Mouse (Mus musculus): Measurements from ENCODE around the gene Sema4d. TPM values are rescaled to one million over a fixed set of nuclear protein-coding genes. Genes with fewer than 3 reads are reported as not detected.

The Sema4d gene
- polyA plus RNA-seq, 1 experiment from 2014 or later = 18.6 TPM

DNA sequence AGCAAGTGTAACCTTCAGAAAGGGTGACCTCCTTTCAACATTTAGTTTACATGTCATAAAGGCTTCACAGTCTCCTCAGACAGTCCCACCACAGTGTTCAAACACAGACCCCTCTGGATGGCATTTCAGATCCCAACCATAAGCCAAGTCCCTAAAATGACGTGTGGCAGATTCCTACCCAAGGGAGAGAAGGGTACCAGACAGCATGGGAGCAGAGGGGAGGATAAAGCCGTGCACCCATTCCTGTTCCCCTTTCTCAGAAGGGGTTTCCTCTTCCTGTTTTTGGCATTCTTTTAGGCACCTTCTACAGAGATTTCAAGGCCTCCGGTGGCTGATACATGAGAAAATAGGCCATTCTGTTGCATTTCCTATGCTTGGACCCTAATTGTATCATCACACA, 135.5 kb downstream of the Sema4d start:
- ATAC-seq (replicated peaks; ENCODE audit: low FRiP score) (no peak), DNase-seq (ENCODE audit: low spot score) (no peak)
- H3K9ac ChIP-seq (ENCODE audit: low read depth, low read length) = no peak overlapping the region
- H3K4me3 ChIP-seq (ENCODE audit: low read depth, low read length) = no peak overlapping the region
- no peaks in the 10 kb centered on the region; the same call in 1 of the 2 replicates for H3K4me1 ChIP-seq (replicated peaks; ENCODE audit: control insufficient read depth, insufficient read depth, low read length)
- 80% methylated on average over 3 of the region's 3 CpGs for WGBS
- H3K27me3 ChIP-seq (replicated peaks; ENCODE audit: control insufficient read depth, insufficient read depth, low read length) = no peaks in the 10 kb centered on the region
- no peaks in the 10 kb centered on the region for H3K9me3 ChIP-seq (ENCODE audit: control insufficient read depth, low read length)
- H3K27ac ChIP-seq (ENCODE audit: low read depth, low read length) = no peak overlapping the region
- peaks cover 67% of the 10 kb centered on the region for H3K36me3 ChIP-seq (ENCODE audit: control insufficient read depth, insufficient read depth, low read length)
- H3K4me2 ChIP-seq = no peak overlapping the region

GRCm38 (mm10) chr13:51656516-51657235, 136.9 kb downstream of the Sema4d start:
- H3K27ac ChIP-seq (ENCODE audit: low read depth, low read length) = no peak overlapping the region

DNA sequence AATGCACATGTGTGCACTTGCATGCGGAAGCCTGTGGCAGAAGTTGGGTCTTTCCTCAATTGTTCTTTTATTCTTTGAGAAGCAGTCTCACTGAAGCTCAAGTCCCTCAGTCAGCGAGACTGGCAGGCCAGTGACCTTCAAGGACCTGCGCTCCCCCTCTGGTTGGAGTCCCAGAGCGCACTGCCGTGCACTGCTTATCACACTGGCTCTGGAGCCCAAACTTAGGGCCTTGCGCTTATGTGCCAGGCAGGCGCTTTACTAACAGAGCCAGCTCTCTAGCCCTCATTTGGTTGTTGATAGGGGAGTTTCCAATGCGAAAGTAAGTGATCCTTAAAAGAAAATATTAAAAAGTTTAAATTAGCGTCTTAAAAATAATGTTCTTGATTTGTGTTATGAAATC, 139.6 kb downstream of the Sema4d start:
- Histone ChIP-seq H3K27me3 (replicated peaks; ENCODE audit: control insufficient read depth, insufficient read depth, low read length) (no peaks in the 10 kb centered on the region), H3K4me2 (no peak overlapping the region), H3K36me3 (ENCODE audit: control insufficient read depth, insufficient read depth, low read length) (peaks cover 45% of the 10 kb centered on the region), H3K4me1 (replicated peaks; ENCODE audit: control insufficient read depth, insufficient read depth, low read length) (peaks cover 8% of the 10 kb centered on the region), H3K27ac (ENCODE audit: low read depth, low read length) (no peak overlapping the region), H3K9me3 (ENCODE audit: control insufficient read depth, low read length) (no peaks in the 10 kb centered on the region), H3K9ac (ENCODE audit: low read depth, low read length) (no peak overlapping the region), H3K4me3 (ENCODE audit: low read depth, low read length) (no peak overlapping the region)
- no peak for DNase-seq (ENCODE audit: low spot score)
- ATAC-seq (replicated peaks; ENCODE audit: low FRiP score) = no peak
- 90% methylated on average over 9 of the region's 9 CpGs for WGBS

More at GRCm38 (mm10) chr13:51656516-51657235, 136.9 kb downstream of the Sema4d start:
- ATAC-seq (replicated peaks; ENCODE audit: low FRiP score) = no peak
- no peaks in the 10 kb centered on the region for H3K9me3 ChIP-seq (ENCODE audit: control insufficient read depth, low read length)
- peaks cover 7% of the 10 kb centered on the region for H3K4me1 ChIP-seq (replicated peaks; ENCODE audit: control insufficient read depth, insufficient read depth, low read length)
- WGBS = 93% methylated on average over 13 of the region's 13 CpGs
- H3K9ac ChIP-seq (ENCODE audit: low read depth, low read length) = no peak overlapping the region
- H3K27me3 ChIP-seq (replicated peaks; ENCODE audit: control insufficient read depth, insufficient read depth, low read length) = no peaks in the 10 kb centered on the region
- no peak overlapping the region for H3K4me3 ChIP-seq (ENCODE audit: low read depth, low read length)
- DNase-seq (ENCODE audit: low spot score) = no peak
- H3K4me2 ChIP-seq = no peak overlapping the region
- peaks cover 61% of the 10 kb centered on the region for H3K36me3 ChIP-seq (ENCODE audit: control insufficient read depth, insufficient read depth, low read length)

- DNase-seq (ENCODE audit: low spot score) (no peak), ATAC-seq (replicated peaks; ENCODE audit: low FRiP score) (no peak)
- peaks cover 10% of the 10 kb centered on the region for H3K4me1 ChIP-seq (replicated peaks; ENCODE audit: control insufficient read depth, insufficient read depth, low read length)
- no peak overlapping the region for H3K4me3 ChIP-seq (ENCODE audit: low read depth, low read length)
- peaks cover 40% of the 10 kb centered on the region for H3K36me3 ChIP-seq (ENCODE audit: control insufficient read depth, insufficient read depth, low read length)
- no peak overlapping the region for H3K4me2 ChIP-seq
- H3K27ac ChIP-seq (ENCODE audit: low read depth, low read length) = no peak overlapping the region
- no peaks in the 10 kb centered on the region for H3K9me3 ChIP-seq (ENCODE audit: control insufficient read depth, low read length)
- H3K27me3 ChIP-seq (replicated peaks; ENCODE audit: control insufficient read depth, insufficient read depth, low read length) = no peaks in the 10 kb centered on the region
- H3K9ac ChIP-seq (ENCODE audit: low read depth, low read length) = no peak overlapping the region
- WGBS = 93% methylated on average over 6 of the region's 6 CpGs
Measured at GRCm38 (mm10) chr13:51653159-51653558, 140.4 kb downstream of the Sema4d start.

DNA sequence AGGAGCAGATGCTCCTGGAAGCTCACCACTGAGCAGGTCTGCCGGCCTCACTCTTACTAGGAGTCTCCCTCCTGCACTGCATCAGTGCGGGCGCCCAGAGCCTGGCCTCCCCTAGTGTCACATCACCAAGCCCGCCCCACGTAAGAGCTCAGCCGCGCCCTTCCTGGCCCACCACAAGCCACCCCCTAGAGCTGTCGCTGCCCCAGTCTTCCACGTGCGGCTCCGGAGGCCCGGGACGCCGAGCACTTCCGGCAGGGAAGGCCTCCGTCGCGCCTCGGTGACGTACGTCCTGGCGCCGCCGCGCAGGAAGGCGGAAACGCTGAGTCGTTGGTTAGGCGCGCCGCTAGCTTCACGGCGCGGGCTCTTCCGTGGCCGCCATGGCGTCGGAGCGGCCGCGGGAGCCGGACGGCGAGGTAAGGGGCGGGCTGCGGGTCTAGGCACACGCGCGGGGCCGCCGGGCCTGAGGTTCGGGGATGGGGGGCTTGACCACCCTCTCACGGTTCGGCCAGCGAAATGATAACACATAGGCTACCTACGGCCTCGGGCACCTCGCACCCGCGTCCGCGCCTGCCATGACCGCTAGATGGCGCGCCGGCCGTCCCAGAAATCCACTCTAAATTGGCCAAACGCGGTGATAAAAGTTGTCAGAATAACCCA, 142.0 kb downstream of the Sema4d start, which contains the start of gene Secisbp2:
TSS of gene Secisbp2 (plus strand) at position 290 of the 657 bp plus-strand sequence.
- H3K9ac ChIP-seq (ENCODE audit: low read depth, low read length) = peak within 1 kb of the TSS; percentile 88
- no peaks in the 10 kb centered on the region for H3K27me3 ChIP-seq (replicated peaks; ENCODE audit: control insufficient read depth, insufficient read depth, low read length)
- H3K9me3 ChIP-seq (ENCODE audit: control insufficient read depth, low read length) = no peaks in the 10 kb centered on the region
- peaks cover 17% of the 10 kb centered on the region for H3K4me1 ChIP-seq (replicated peaks; ENCODE audit: control insufficient read depth, insufficient read depth, low read length)
- DNase-seq (ENCODE audit: low spot score) (peak; percentile 93), ATAC-seq (replicated peaks; ENCODE audit: low FRiP score) (peak; percentile 89)
- H3K36me3 ChIP-seq (ENCODE audit: control insufficient read depth, insufficient read depth, low read length) = peaks cover 29% of the 10 kb centered on the region
- under 1% methylated on average over 69 of the region's 69 CpGs for WGBS
- H3K4me2 ChIP-seq = peak within 1 kb of the TSS; percentile 78
- H3K27ac ChIP-seq (ENCODE audit: low read depth, low read length) = peak within 1 kb of the TSS; percentile 87
- peak within 1 kb of the TSS; percentile 76 for H3K4me3 ChIP-seq (ENCODE audit: low read depth, low read length)

GRCm38 (mm10) chr13:51649740-51650139, 143.8 kb downstream of the Sema4d start:
- Histone ChIP-seq H3K9ac (ENCODE audit: low read depth, low read length) (no peak overlapping the region), H3K4me2 (peak overlapping the region; percentile 27), H3K4me3 (ENCODE audit: low read depth, low read length) (no peak overlapping the region), H3K4me1 (replicated peaks; ENCODE audit: control insufficient read depth, insufficient read depth, low read length) (peaks cover 17% of the 10 kb centered on the region), H3K27me3 (replicated peaks; ENCODE audit: control insufficient read depth, insufficient read depth, low read length) (no peaks in the 10 kb centered on the region), H3K36me3 (ENCODE audit: control insufficient read depth, insufficient read depth, low read length) (peaks cover 17% of the 10 kb centered on the region; the same call in 1 of the 2 replicates), H3K27ac (ENCODE audit: low read depth, low read length) (no peak overlapping the region; the same call in 1 of the 2 replicates), H3K9me3 (ENCODE audit: control insufficient read depth, low read length) (no peaks in the 10 kb centered on the region)
- DNase-seq (ENCODE audit: low spot score) (no peak), ATAC-seq (replicated peaks; ENCODE audit: low FRiP score) (no peak)
- 31% methylated on average over 1 of the region's 1 CpGs for WGBS

GRCm38 (mm10) chr13:51648237-51648636, 145.3 kb downstream of the Sema4d start:
- WGBS = 61% methylated on average over 4 of the region's 4 CpGs
- Histone ChIP-seq H3K9me3 (ENCODE audit: control insufficient read depth, low read length) (no peaks in the 10 kb centered on the region), H3K4me3 (ENCODE audit: low read depth, low read length) (peak overlapping the region; percentile 68), H3K27me3 (replicated peaks; ENCODE audit: control insufficient read depth, insufficient read depth, low read length) (no peaks in the 10 kb centered on the region), H3K4me2 (peak overlapping the region; percentile 73), H3K9ac (ENCODE audit: low read depth, low read length) (peak overlapping the region; percentile 51), H3K27ac (ENCODE audit: low read depth, low read length) (peak overlapping the region; percentile 71), H3K4me1 (replicated peaks; ENCODE audit: control insufficient read depth, insufficient read depth, low read length) (peaks cover 17% of the 10 kb centered on the region), H3K36me3 (ENCODE audit: control insufficient read depth, insufficient read depth, low read length) (peaks cover 7% of the 10 kb centered on the region; the same call in 1 of the 2 replicates)
- no peak for DNase-seq (ENCODE audit: low spot score)
- ATAC-seq (replicated peaks; ENCODE audit: low FRiP score) = no peak

GRCm38 (mm10) chr13:51647770-51648169, 145.8 kb downstream of the Sema4d start:
- H3K9ac ChIP-seq (ENCODE audit: low read depth, low read length) = peak overlapping the region; percentile 79
- 62% methylated on average over 3 of the region's 3 CpGs for WGBS

More at GRCm38 (mm10) chr13:51647770-51648169, 145.8 kb downstream of the Sema4d start:
- H3K27ac ChIP-seq (ENCODE audit: low read depth, low read length) = peak overlapping the region; percentile 71
- DNase-seq (ENCODE audit: low spot score) = no peak
- H3K27me3 ChIP-seq (replicated peaks; ENCODE audit: control insufficient read depth, insufficient read depth, low read length) = no peaks in the 10 kb centered on the region
- no peaks in the 10 kb centered on the region for H3K9me3 ChIP-seq (ENCODE audit: control insufficient read depth, low read length)
- H3K36me3 ChIP-seq (ENCODE audit: control insufficient read depth, insufficient read depth, low read length) = peaks cover 3% of the 10 kb centered on the region; the same call in 1 of the 2 replicates
- no peak for ATAC-seq (replicated peaks; ENCODE audit: low FRiP score)
- H3K4me3 ChIP-seq (ENCODE audit: low read depth, low read length) = peak overlapping the region; percentile 68
- H3K4me2 ChIP-seq = peak overlapping the region; percentile 73
- peaks cover 16% of the 10 kb centered on the region for H3K4me1 ChIP-seq (replicated peaks; ENCODE audit: control insufficient read depth, insufficient read depth, low read length)

Measured in liver, embryonic 11.5 days (tissue).